Mouse (Mus musculus) neural tube, embryonic 12.5 days (tissue): ENCODE measurements around the gene Pip5kl1. TPM values are rescaled to one million over a fixed set of nuclear protein-coding genes. Genes with fewer than 3 reads are reported as not detected.

Experiments used
- ATAC-seq: fragments of 200-750 bp; cut with Nextera tagmentation; 2 replicates; pipeline ENCODE4 v1.8.0; 2017; ENCODE audit warnings: low read depth, mild to moderate bottlenecking, moderate TSS enrichment, moderate library complexity; ENCODE audit not compliant: low FRiP score
- H3K27ac ChIP-seq: fragments of 300-500 bp; sonication (generic); 2 replicates; pipeline ENCODE4 v1.5.1; 2016
- H3K27me3 ChIP-seq: fragments of 300-500 bp; sonication (generic); replicated peaks from 2 replicates; pipeline ENCODE4 v1.6.1; 2016; ENCODE audit warnings: mild to moderate bottlenecking
- H3K36me3 ChIP-seq: fragments of 300-500 bp; sonication (generic); 2 replicates; pipeline ENCODE4 v1.6.1; 2016; ENCODE audit warnings: mild to moderate bottlenecking
- H3K4me1 ChIP-seq: fragments of 300-500 bp; sonication (generic); 2 replicates; pipeline ENCODE4 v1.6.1; 2016
- H3K4me2 ChIP-seq: fragments of 300-500 bp; sonication (generic); replicated peaks from 2 replicates; pipeline ENCODE4 v1.6.1; 2016; ENCODE audit warnings: mild to moderate bottlenecking
- H3K4me3 ChIP-seq: fragments of 300-500 bp; sonication (generic); 2 replicates; pipeline ENCODE4 v1.5.1; 2016
- H3K9ac ChIP-seq: fragments of 300-500 bp; sonication (generic); 2 replicates; pipeline ENCODE4 v1.6.1; 2016; ENCODE audit warnings: mild to moderate bottlenecking
- H3K9me3 ChIP-seq: fragments of 300-500 bp; sonication (generic); 2 replicates; pipeline ENCODE4 v1.6.1; 2016; ENCODE audit warnings: mild to moderate bottlenecking
- WGBS: fragments of 180-500 bp; shearing (Covaris S2); methylation state at CpG from one replicate; pipeline ENCODE4 v1.1.7; 2016; 5-methylcytosine and 5-hydroxymethylcytosine counted together
- polyA plus RNA-seq: library from polyadenylated mRNA; unstranded; fragments of >200 nt; fragmentation: Nextera tagmentation; extraction: Ambion mirVana; gene quantifications from 2 replicates; pipeline ENCODE4 v1.2.1, GENCODE M21; 2016

The Pip5kl1 gene
- polyA plus RNA-seq, 1 experiment from 2014 or later, result 4.0 TPM

DNA sequence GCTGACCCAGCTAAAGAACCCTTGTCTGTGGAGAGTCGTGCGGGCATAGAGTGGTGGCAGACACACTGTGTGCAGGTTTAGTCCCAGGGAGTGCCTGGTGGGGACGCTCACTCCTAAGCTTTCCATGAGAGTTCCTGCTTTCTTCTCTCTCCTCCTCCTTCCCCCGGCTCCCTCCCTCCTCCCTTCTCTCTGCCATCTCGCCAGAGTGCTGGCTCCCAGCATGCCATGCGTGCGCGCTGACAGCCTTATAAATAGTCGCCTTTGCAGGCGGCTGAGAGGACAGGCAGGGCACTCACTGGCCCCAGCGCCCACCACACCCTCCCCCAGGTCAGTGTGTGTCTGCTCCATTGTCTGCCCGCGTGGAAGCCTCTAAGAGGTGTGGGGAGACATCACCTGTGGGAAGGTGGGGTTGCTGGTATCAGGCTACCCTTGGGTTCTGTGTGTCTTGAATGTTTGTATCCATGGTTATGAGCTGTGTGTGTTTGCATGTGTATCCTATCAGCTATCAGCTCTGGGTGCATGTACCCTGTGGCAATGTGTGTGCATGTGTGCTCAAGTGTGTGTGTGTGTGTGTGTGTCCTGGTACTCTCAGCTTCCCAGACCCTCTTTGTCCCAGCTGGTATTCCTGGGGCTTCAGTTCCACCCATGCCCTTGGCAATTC is 50.7 kb downstream of the Pip5kl1 start:
- H3K36me3 ChIP-seq, result no peaks in the 10 kb centered on the region
- 2% methylated on average over 13 of the region's 13 CpGs for WGBS
- H3K9ac ChIP-seq, result peak overlapping the region; percentile 41; the same call in 1 of the 2 replicates
- H3K9me3 ChIP-seq, result no peaks in the 10 kb centered on the region
- peak overlapping the region; percentile 62 for H3K4me2 ChIP-seq
- peak overlapping the region; percentile 16; the same call in 1 of the 2 replicates for H3K4me3 ChIP-seq
- H3K27me3 ChIP-seq, result no peaks in the 10 kb centered on the region
- ATAC-seq, result peak; percentile 56
- H3K4me1 ChIP-seq, result peaks cover 56% of the 10 kb centered on the region
- peak overlapping the region; percentile 74 for H3K27ac ChIP-seq

DNA sequence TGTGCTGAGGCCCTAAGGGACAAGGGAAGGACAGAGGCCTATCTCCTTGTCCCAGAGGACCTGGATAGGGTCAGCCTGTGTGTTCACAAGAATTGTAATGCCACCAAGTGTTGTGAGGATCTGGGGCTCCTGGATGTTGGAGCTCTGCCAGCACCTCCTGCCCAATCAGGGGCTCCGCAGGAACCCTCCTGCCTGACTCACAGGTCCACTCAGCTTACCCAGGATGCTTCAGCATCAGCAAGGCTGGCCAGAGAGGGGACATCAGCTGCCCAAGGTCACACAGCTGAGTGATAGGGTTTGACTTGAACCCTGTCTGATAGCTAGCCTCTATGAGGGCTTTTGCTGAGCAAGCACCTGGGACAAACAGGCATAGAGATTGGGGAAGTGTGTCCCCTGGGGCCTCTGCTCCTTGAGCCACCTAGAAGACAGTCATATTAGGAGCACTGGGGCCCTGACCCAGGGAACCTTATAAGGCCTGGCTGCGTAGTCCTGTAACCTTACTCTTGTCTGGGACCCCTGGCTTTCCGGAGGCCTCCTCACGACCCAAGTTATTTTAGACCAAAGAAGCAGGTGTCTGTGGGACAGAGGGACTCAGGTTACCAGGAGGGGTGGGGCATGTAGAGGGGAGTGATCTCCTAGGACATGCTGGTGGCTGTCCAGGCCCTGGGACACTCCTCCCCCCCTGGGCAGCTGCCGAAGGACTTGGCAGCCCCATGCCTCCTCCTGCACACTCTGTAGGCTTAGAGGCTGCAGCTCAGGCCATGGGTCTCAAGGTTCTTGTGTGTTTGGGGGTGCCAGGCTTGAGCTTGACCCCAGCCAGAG is 51.5 kb downstream of the Pip5kl1 start:
- Histone ChIP-seq H3K9ac (peak overlapping the region; percentile 41), H3K27me3 (no peaks in the 10 kb centered on the region), H3K4me2 (peak overlapping the region; percentile 62), H3K36me3 (no peaks in the 10 kb centered on the region), H3K4me3 (peak overlapping the region; percentile 16; the same call in 1 of the 2 replicates), H3K4me1 (peaks cover 49% of the 10 kb centered on the region), H3K27ac (peak overlapping the region; percentile 74), H3K9me3 (no peaks in the 10 kb centered on the region)
- ATAC-seq, result no peak
- WGBS, result 53% methylated on average over 5 of the region's 5 CpGs

DNA sequence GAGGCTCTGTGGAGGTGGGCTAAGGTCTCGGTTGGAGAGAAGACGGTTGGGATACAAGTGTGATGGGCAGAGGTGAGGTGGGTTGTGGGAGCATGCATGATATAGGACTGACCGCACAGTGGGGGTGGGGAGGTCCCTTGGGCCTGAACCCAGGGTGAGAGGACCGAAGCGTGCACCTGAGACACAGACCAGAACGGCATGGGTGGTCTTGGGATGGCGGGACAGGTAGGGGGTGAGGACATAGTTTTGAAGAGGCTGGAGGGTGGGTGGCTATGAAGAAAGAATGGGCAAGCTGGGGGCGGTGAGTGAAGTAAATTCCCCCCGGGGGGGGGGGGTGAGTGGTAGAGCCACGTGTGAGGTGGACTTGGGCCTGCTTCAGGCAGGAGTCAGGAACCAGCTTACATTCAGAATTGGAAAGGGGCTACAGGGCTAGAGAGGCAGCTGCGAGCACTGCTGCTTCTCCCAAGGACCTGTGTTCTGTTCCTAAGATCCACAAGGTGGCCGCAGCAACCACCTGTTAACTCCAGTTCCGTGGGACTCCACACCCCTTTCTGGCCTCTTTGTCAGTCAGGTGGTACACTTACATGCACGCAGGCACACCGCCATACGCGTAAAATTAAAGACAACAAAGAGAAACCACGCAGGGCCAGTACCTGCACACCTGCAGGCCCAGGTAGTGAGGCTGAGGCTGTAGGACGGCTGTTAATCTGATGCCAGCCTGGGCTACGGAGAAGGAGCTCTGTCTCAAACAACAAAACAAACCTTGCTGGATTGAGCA is 52.9 kb downstream of the Pip5kl1 start:
- whole genome bisulfite sequencing, result 68% methylated on average over 19 of the region's 20 CpGs
- no peak for ATAC-seq
- H3K36me3 ChIP-seq, result no peaks in the 10 kb centered on the region
- no peaks in the 10 kb centered on the region for H3K9me3 ChIP-seq
- H3K9ac ChIP-seq, result no peak overlapping the region
- peaks cover 40% of the 10 kb centered on the region for H3K4me1 ChIP-seq
- H3K27ac ChIP-seq, result no peak overlapping the region
- H3K4me2 ChIP-seq, result no peak overlapping the region
- no peak overlapping the region for H3K4me3 ChIP-seq
- no peaks in the 10 kb centered on the region for H3K27me3 ChIP-seq

DNA sequence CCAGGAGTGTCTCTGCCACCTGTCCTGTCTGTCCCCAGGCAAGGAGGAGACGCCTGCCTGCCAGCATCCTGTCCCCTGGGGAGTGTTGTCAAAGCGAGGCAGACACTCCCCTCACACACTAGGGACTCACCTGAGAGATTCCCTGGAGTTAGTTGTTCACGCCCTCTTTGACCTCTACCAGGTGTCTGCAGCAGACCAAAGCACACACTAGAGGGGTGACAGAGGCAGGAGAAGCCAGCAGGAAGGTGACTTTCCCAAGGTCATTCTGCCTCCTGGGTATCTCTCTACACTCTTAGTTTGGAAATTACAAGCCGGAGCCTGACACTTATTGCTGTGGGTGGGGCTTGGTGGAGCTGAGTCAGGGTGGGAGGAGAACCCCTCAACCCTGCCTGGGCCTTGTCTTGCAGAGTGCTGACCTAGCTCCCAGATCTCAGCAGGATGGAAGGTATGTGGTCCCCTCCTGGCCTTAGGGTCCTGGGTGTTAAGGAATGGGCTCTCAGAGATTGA is 53.5 kb downstream of the Pip5kl1 start:
- H3K27me3 ChIP-seq, result no peaks in the 10 kb centered on the region
- H3K27ac ChIP-seq, result no peak overlapping the region
- 0 out of 2 replicates have a peak overlapping the region, but pooled peaks have one; percentile 35 for H3K4me2 ChIP-seq
- H3K36me3 ChIP-seq, result no peaks in the 10 kb centered on the region
- peaks cover 40% of the 10 kb centered on the region for H3K4me1 ChIP-seq
- 63% methylated on average over 4 of the region's 4 CpGs for WGBS
- no peak for ATAC-seq
- H3K9ac ChIP-seq, result no peak overlapping the region
- no peak overlapping the region for H3K4me3 ChIP-seq
- no peaks in the 10 kb centered on the region for H3K9me3 ChIP-seq

DNA sequence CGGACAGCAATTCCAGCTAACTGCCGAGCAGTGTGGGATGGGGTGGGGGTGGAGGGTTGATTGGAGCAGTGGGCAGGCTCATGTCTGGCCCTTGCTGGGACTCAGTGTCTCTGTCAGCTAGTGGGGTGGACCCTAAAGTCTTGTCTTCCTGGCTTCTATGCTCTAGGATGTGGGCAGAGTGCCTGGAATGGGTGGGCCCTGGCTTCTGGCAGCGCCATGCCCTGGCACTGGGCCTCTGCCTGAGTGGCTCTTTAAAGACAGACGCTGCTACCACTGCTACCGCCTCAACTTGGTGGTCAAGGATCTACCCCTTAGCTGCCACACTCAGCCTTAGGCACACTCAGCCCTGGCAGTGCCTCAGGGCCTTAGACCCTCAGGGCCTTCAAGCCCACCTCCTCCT is 54.1 kb downstream of the Pip5kl1 start:
- H3K4me2 ChIP-seq, result peak overlapping the region; percentile 35; the same call in 1 of the 2 replicates
- H3K36me3 ChIP-seq, result 0 out of 2 replicates have a peak, but pooled peaks cover 2% of the 10 kb centered on the region
- H3K9me3 ChIP-seq, result no peaks in the 10 kb centered on the region
- H3K27ac ChIP-seq, result no peak overlapping the region
- H3K9ac ChIP-seq, result 0 out of 2 replicates have a peak overlapping the region, but pooled peaks have one; percentile 26
- H3K27me3 ChIP-seq, result no peaks in the 10 kb centered on the region
- H3K4me1 ChIP-seq, result peaks cover 40% of the 10 kb centered on the region
- ATAC-seq, result no peak
- WGBS, result 41% methylated on average over 5 of the region's 5 CpGs
- no peak overlapping the region for H3K4me3 ChIP-seq

DNA sequence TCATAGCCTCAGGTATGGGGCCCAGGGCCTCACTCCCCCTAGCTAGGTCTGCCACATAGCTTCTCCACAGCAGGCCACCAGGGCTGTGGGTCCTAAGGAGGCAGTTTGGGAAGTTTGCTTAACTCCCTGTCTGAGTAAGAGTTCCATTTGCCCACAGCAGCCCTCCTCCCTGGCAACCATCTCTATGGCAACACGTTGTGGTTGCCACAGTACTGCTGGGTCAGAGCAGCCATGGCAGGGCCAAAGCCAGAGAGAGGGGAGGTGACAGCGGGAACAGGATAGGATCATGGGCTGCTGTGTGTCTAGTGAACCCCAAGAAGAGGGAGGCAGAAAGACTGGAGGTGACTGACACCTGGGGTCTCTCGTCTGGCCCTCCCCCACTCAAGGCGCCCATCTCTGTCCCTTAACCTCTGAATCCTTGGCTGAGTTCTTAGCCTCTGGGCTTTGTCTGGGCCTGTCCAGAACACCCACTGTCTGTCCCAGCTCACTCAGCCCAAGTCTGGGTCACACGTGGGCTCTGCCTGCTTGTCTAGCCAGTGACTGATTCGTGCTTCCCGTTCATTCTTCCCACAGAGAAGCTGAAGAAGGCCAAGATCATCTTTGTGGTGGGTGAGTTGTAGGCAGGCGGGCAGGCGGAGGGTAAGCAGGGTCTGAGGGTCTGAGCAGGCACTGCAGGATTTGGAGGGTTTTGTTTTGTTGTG is 54.8 kb downstream of the Pip5kl1 start:
- 33% methylated on average over 9 of the region's 9 CpGs for WGBS
- H3K4me1 ChIP-seq, result peaks cover 40% of the 10 kb centered on the region
- H3K9ac ChIP-seq, result 0 out of 2 replicates have a peak overlapping the region, but pooled peaks have one; percentile 26

DNA sequence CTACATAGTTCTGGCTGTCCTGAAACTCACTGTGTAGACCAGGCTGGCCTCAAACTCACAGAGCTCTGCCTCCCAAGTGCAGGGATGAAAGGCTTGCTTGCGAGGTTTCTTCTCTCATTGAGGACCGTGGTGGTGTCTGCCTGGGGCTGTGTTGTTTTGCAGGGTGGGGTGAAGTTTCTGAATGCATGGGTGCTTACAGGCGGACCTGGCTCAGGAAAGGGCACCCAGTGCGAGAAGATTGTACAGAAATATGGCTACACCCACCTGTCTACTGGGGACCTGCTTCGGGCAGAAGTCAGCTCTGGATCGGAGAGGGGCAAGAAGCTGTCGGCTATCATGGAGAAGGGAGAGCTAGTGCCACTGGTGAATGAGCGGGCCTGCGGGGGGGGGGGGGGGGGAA is 55.4 kb downstream of the Pip5kl1 start:
- no peak overlapping the region for H3K4me3 ChIP-seq
- no peak for ATAC-seq
- H3K27me3 ChIP-seq, result no peaks in the 10 kb centered on the region
- H3K9me3 ChIP-seq, result no peaks in the 10 kb centered on the region
- H3K4me1 ChIP-seq, result peaks cover 36% of the 10 kb centered on the region
- 0 out of 2 replicates have a peak, but pooled peaks cover 4% of the 10 kb centered on the region for H3K36me3 ChIP-seq
- no peak overlapping the region for H3K9ac ChIP-seq
- peak overlapping the region; percentile 35; the same call in 1 of the 2 replicates for H3K4me2 ChIP-seq
- WGBS, result 78% methylated on average over 8 of the region's 9 CpGs
- H3K27ac ChIP-seq, result no peak overlapping the region

More for the DNA sequence above, 54.8 kb downstream of the Pip5kl1 start:
- Histone ChIP-seq H3K4me3 (no peak overlapping the region), H3K27ac (no peak overlapping the region), H3K4me2 (peak overlapping the region; percentile 35), H3K36me3 (0 out of 2 replicates have a peak, but pooled peaks cover 2% of the 10 kb centered on the region), H3K9me3 (no peaks in the 10 kb centered on the region), H3K27me3 (no peaks in the 10 kb centered on the region)
- peak; percentile 52 for ATAC-seq

DNA sequence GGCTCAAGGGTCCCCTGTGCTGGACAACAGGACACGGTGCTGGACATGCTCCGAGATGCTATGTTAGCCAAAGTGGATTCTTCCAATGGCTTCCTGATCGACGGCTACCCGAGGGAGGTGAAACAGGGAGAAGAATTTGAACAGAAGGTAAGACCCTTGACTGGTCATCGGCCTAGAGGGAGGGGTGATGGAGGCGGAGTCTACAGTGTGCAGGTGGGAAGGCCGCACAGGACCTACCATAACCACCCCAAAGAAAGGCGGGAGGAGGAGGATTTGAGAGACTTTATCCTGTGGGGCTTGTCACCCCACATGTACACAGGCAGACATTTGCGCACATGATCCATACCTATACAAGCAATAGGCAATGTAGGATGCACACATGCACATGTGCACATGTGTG is 56.4 kb downstream of the Pip5kl1 start:
- ATAC-seq, result no peak
- no peak overlapping the region for H3K9ac ChIP-seq
- WGBS, result 89% methylated on average over 10 of the region's 10 CpGs
- H3K4me2 ChIP-seq, result no peak overlapping the region
- no peaks in the 10 kb centered on the region for H3K9me3 ChIP-seq
- 0 out of 2 replicates have a peak, but pooled peaks cover 4% of the 10 kb centered on the region for H3K36me3 ChIP-seq
- H3K4me1 ChIP-seq, result peaks cover 26% of the 10 kb centered on the region
- H3K27me3 ChIP-seq, result no peaks in the 10 kb centered on the region
- no peak overlapping the region for H3K4me3 ChIP-seq
- H3K27ac ChIP-seq, result no peak overlapping the region

DNA sequence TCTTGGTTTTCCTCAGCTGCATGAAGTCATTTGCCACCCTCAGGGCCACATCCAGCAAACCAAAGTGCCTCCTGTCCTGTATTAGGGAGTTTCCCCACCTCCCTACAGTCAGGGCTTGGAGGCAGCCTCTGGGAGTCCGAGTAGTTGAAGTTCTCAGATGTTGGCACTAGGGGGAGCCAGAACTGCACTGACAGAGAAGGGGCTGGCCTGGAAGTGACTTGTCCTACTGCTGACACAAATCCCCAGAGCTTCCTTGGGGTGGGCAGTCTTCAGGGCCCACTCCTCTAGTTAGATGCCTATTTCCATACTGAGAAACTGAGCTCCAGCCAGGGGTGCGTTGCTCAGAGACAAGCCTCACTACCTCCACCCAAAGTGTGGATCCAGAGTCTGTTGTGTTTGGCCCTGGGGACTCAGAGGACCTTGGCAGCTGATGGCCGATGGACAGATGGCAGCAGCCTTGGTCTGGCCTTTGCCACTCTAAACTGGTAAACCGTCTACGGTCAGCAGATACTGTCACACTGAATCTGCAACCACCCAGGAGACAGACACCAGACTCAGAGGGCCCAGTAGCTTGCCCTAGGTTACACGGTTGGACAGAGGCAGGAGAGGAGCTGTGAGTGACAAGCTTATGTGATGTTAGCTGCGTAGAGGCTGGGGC is 57.3 kb downstream of the Pip5kl1 start:
- Histone ChIP-seq H3K9me3 (no peaks in the 10 kb centered on the region), H3K4me3 (no peak overlapping the region), H3K36me3 (0 out of 2 replicates have a peak, but pooled peaks cover 4% of the 10 kb centered on the region), H3K4me1 (peaks cover 18% of the 10 kb centered on the region), H3K27ac (no peak overlapping the region), H3K4me2 (no peak overlapping the region), H3K9ac (no peak overlapping the region), H3K27me3 (no peaks in the 10 kb centered on the region)
- WGBS, result 56% methylated on average over 7 of the region's 7 CpGs
- ATAC-seq, result no peak
